ENCODE assay signal across 22 mouse cellular contexts in the genomic region with DNA sequence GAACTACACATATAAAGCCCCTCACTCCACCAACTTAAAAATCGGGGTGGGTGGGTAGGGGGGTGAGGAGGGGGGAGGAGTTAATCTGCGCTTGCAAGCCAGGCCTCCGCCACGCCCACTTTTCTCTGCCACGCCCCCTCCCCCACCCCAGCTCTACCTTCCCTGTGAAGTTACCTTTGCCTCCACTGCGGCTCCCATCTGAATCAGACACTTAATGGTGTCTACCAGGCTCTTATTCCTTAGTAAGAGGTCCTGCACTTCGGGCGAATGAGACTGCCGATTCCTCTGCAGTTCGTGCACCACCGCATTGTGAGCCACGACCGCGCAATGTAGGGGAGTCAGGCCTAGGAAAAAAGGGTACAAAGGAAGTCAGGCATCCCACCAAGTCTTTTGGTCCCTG. TPM values are rescaled to one million over a fixed set of nuclear protein-coding genes. Genes with fewer than 3 reads are reported as not detected.
DNase-seq lines count a peak whose midpoint lies in the region; ATAC-seq lines count a peak whose summit lies in the region.
"Had no signal": no experiment of that assay in that cellular context is flagged by ENCODE, and none has a peak within 500 bp of the region (broad histone marks: within the 10 kb centered on the region; RNA-seq: fewer than 3 reads in every experiment).

No protein-coding gene starts in this region.

- no peaks in the 10 kb centered on the region for H3K27me3 ChIP-seq in liver, embryonic 11.5 days (replicated peaks; ENCODE audit: control insufficient read depth, insufficient read depth, low read length)
- H3K27me3 ChIP-seq in liver, embryonic 12.5 days (replicated peaks), result peaks cover 4% of the 10 kb centered on the region
- H3K27me3 ChIP-seq in stomach, embryonic 14.5 days (ENCODE audit: control insufficient read depth, insufficient read depth, low read length), result no peaks in the 10 kb centered on the region
- H3K27me3 ChIP-seq: forebrain, embryonic 12.5 days; heart, embryonic 15.5 days; hindbrain, embryonic 15.5 days; limb, embryonic 15.5 days; lung, embryonic 15.5 days had no signal

- 84% methylated on average over 14 of the region's 14 CpGs for WGBS in liver, embryonic 11.5 days
- WGBS in liver, embryonic 12.5 days (ENCODE audit: insufficient replicate concordance), result 81% methylated on average over 14 of the region's 14 CpGs
- 84% methylated on average over 14 of the region's 14 CpGs for WGBS in stomach, embryonic 14.5 days

- 0 out of 2 replicates have a peak, but pooled peaks cover 2% of the 10 kb centered on the region for H3K4me1 ChIP-seq in liver, embryonic 11.5 days (replicated peaks; ENCODE audit: control insufficient read depth, insufficient read depth, low read length)
- H3K4me1 ChIP-seq in liver, embryonic 12.5 days, result peaks cover 4% of the 10 kb centered on the region; the same call in 1 of the 2 replicates
- H3K4me1 ChIP-seq in stomach, embryonic 14.5 days (ENCODE audit: control insufficient read depth, insufficient read depth, low read length), result peaks cover 3% of the 10 kb centered on the region; the same call in 1 of the 2 replicates

- H3K36me3 ChIP-seq in liver, embryonic 11.5 days (ENCODE audit: control insufficient read depth, insufficient read depth, low read length), result peaks cover 31% of the 10 kb centered on the region
- H3K36me3 ChIP-seq in liver, embryonic 12.5 days, result peaks cover 68% of the 10 kb centered on the region
- H3K36me3 ChIP-seq in stomach, embryonic 14.5 days (ENCODE audit: control insufficient read depth, insufficient read depth, low read length), result peaks cover 60% of the 10 kb centered on the region

- peak; percentile 21 for DNase-seq in liver, embryonic 11.5 days (ENCODE audit: low spot score)
- DNase-seq in ES-CJ7 (ENCODE audit: low read depth, low spot score), result peak; percentile 54
- DNase-seq in induced T-regulatory cell, adult 2 months (ENCODE audit: low read depth), result peak; percentile 44
- DNase-seq in layer of hippocampus, postnatal 14 days (ENCODE audit: low spot score in 2 of 2), result no peak
- DNase-seq: adrenal gland, postnatal 10 days; cerebellum, adult 9-11 months; gastrocnemius, postnatal 10 days; heart, adult 2 months; heart, postnatal 4 days; kidney, adult 2 months; midbrain, embryonic 14.5 days; right cerebral cortex, postnatal 25 days; thymus, postnatal 36 days had no signal

- H3K4me3 ChIP-seq in liver, embryonic 11.5 days (ENCODE audit: low read depth, low read length), result no peak overlapping the region
- H3K4me3 ChIP-seq in liver, embryonic 12.5 days, result no peak overlapping the region
- no peak overlapping the region for H3K4me3 ChIP-seq in stomach, embryonic 14.5 days (ENCODE audit: low read depth, low read length)
- H3K4me3 ChIP-seq: forebrain, embryonic 12.5 days; heart, adult 2 months; heart, embryonic 15.5 days; hindbrain, embryonic 15.5 days; limb, embryonic 15.5 days; lung, embryonic 15.5 days; neural tube, embryonic 15.5 days had no signal

- ATAC-seq in liver, embryonic 11.5 days (replicated peaks; ENCODE audit: low FRiP score), result no peak
- no peak for ATAC-seq in liver, embryonic 12.5 days
- ATAC-seq in stomach, embryonic 14.5 days (ENCODE audit: insufficient number of reproducible peaks, insufficient read depth, low FRiP score, low read depth), result no peak
- ATAC-seq in activated CD4-positive, CD25-positive, alpha-beta regulatory T cell, adult 4 months, result no peak

- no peak overlapping the region for H3K9ac ChIP-seq in liver, embryonic 11.5 days (ENCODE audit: low read depth, low read length)
- H3K9ac ChIP-seq in liver, embryonic 12.5 days, result no peak overlapping the region
- no peak overlapping the region for H3K9ac ChIP-seq in stomach, embryonic 14.5 days (replicated peaks; ENCODE audit: low read depth, low read length)
- H3K9ac ChIP-seq: forebrain, embryonic 12.5 days; heart, embryonic 15.5 days; hindbrain, embryonic 15.5 days; limb, embryonic 15.5 days; lung, embryonic 15.5 days; neural tube, embryonic 15.5 days had no signal

- no peaks in the 10 kb centered on the region for H3K9me3 ChIP-seq in liver, embryonic 11.5 days (ENCODE audit: control insufficient read depth, low read length)
- no peaks in the 10 kb centered on the region for H3K9me3 ChIP-seq in liver, embryonic 12.5 days (replicated peaks)
- H3K9me3 ChIP-seq in stomach, embryonic 14.5 days (ENCODE audit: control insufficient read depth, low read depth, low read length), result no peaks in the 10 kb centered on the region
- H3K9me3 ChIP-seq: forebrain, embryonic 12.5 days; heart, embryonic 15.5 days; hindbrain, embryonic 15.5 days; limb, embryonic 15.5 days; lung, embryonic 15.5 days; neural tube, embryonic 15.5 days had no signal

- no peak overlapping the region for H3K4me2 ChIP-seq in liver, embryonic 11.5 days
- H3K4me2 ChIP-seq in liver, embryonic 12.5 days, result no peak overlapping the region
- H3K4me2 ChIP-seq in stomach, embryonic 14.5 days (replicated peaks; ENCODE audit: low read depth, low read length), result no peak overlapping the region
- H3K4me2 ChIP-seq: forebrain, embryonic 12.5 days; heart, embryonic 15.5 days; hindbrain, embryonic 15.5 days; limb, embryonic 15.5 days; lung, embryonic 15.5 days; neural tube, embryonic 15.5 days had no signal

- no peak overlapping the region for H3K27ac ChIP-seq in liver, embryonic 11.5 days (ENCODE audit: low read depth, low read length)
- no peak overlapping the region for H3K27ac ChIP-seq in liver, embryonic 12.5 days
- peak overlapping the region; percentile 4; the same call in 1 of the 2 replicates for H3K27ac ChIP-seq in stomach, embryonic 14.5 days (ENCODE audit: low read length)
- H3K27ac ChIP-seq: forebrain, embryonic 12.5 days; heart, adult 2 months; heart, embryonic 15.5 days; hindbrain, embryonic 15.5 days; limb, embryonic 15.5 days; neural tube, embryonic 15.5 days had no signal

RNA-seq across cellular contexts. Expression of a gene that starts 23.2 kb away (rescaled TPM):
- polyA plus RNA-seq in liver, embryonic 11.5 days (2014; fragmentation: Nextera tagmentation; extraction: Ambion mirVana), result 4.5 and 4.6 TPM in 2 replicates
- polyA plus RNA-seq in liver, embryonic 12.5 days (2016; fragmentation: Nextera tagmentation; extraction: Ambion mirVana), result 2.4 and 2.6 TPM in 2 replicates
- polyA plus RNA-seq in stomach, embryonic 14.5 days (2014; fragmentation: Nextera tagmentation; extraction: Ambion mirVana), result 6.4 and 8.3 TPM in 2 replicates
- total RNA-seq in layer of hippocampus, postnatal 14 days (2021), result 1 to 10 TPM; 4.9 to 5.1 TPM
- 10 to 100 TPM; 28.6 to 30.5 TPM for polyA plus RNA-seq in activated CD4-positive, CD25-positive, alpha-beta regulatory T cell, adult 4 months (2017; shearing (Covaris generic))

Comparison
In these comparisons a context has a peak if more than half of its experiments do, and no peak if none do; other contexts are left out.
1. DNase-seq: peak in liver, embryonic 11.5 days (single experiment), ES-CJ7 (single experiment) and induced T-regulatory cell, adult 2 months (single experiment); none in layer of hippocampus, postnatal 14 days (0 of 2).